Comparison of ENCODE assay signal across 23 mouse cellular contexts in genomic region chr5:92774419-92774818, GRCm38 (mm10).
DNase-seq lines count a peak whose midpoint lies in the region; ATAC-seq and TF ChIP-seq lines count a peak whose summit lies in the region.
"Had no signal": no experiment of that assay in that cellular context is flagged by ENCODE, and none has a peak within 500 bp of the region (broad histone marks: within the 10 kb centered on the region; RNA-seq: fewer than 3 reads in every experiment).

No protein-coding gene starts in this region.

- H3K9me3 ChIP-seq in heart, embryonic 15.5 days (replicated peaks): no peaks in the 10 kb centered on the region
- H3K9me3 ChIP-seq in lung, embryonic 16.5 days (ENCODE audit: control insufficient read depth, low read length): peaks cover 3% of the 10 kb centered on the region; the same call in 1 of the 2 replicates
- H3K9me3 ChIP-seq: embryonic facial prominence, embryonic 15.5 days had no signal

- ATAC-seq in heart, embryonic 15.5 days (replicated peaks; ENCODE audit: insufficient number of reproducible peaks, insufficient read depth, low FRiP score, low read depth): no peak
- no peak for ATAC-seq in lung, embryonic 16.5 days (ENCODE audit: low read depth)
- ATAC-seq: forebrain, embryonic 14.5 days had no signal

- H3K27ac ChIP-seq in heart, adult 2 months: peak overlapping the region; percentile 47; the same call in 1 of the 2 replicates
- peak overlapping the region; percentile 62 for H3K27ac ChIP-seq in heart, embryonic 15.5 days
- H3K27ac ChIP-seq in lung, embryonic 16.5 days (ENCODE audit: low read length): peak overlapping the region; percentile 53
- H3K27ac ChIP-seq: embryonic facial prominence, embryonic 15.5 days; gastrocnemius, adult 2 months; hindbrain, embryonic 12.5 days; liver, embryonic 13.5 days had no signal

- H3K4me3 ChIP-seq in heart, adult 2 months: no peak overlapping the region
- no peak overlapping the region for H3K4me3 ChIP-seq in heart, embryonic 15.5 days
- H3K4me3 ChIP-seq in lung, embryonic 16.5 days (ENCODE audit: low read length): no peak overlapping the region
- H3K4me3 ChIP-seq: embryonic facial prominence, embryonic 15.5 days; gastrocnemius, adult 2 months; hindbrain, embryonic 12.5 days; liver, embryonic 13.5 days had no signal

- H3K4me1 ChIP-seq in heart, adult 2 months (ENCODE audit: control insufficient read depth, insufficient read depth, low read length): 0 out of 2 replicates have a peak, but pooled peaks cover 1% of the 10 kb centered on the region
- H3K4me1 ChIP-seq in heart, embryonic 15.5 days (replicated peaks): peaks cover 19% of the 10 kb centered on the region
- peaks cover 7% of the 10 kb centered on the region for H3K4me1 ChIP-seq in lung, embryonic 16.5 days (replicated peaks; ENCODE audit: control insufficient read depth, insufficient read depth, low read length)
- H3K4me1 ChIP-seq: embryonic facial prominence, embryonic 15.5 days; hindbrain, embryonic 12.5 days; liver, embryonic 13.5 days had no signal

- peak overlapping the region; percentile 7; the same call in 1 of the 2 replicates for H3K4me2 ChIP-seq in heart, embryonic 15.5 days
- no peak overlapping the region for H3K4me2 ChIP-seq in lung, embryonic 16.5 days (ENCODE audit: low read depth, low read length)
- H3K4me2 ChIP-seq: embryonic facial prominence, embryonic 15.5 days; hindbrain, embryonic 12.5 days; liver, embryonic 13.5 days; lung, embryonic 14.5 days; midbrain, embryonic 11.5 days had no signal

- no peak for TF ChIP-seq POLR2A in heart, adult 2 months (IDR thresholded peaks at IDR 0.05; ENCODE audit: insufficient read depth, low read depth, low read length)

- intact Hi-C loops in heart, adult 2 months (cut with DNase I): no loop called here

- no peaks in the 10 kb centered on the region for H3K36me3 ChIP-seq in heart, adult 2 months (ENCODE audit: control insufficient read depth, insufficient read depth, low read length)
- H3K36me3 ChIP-seq in heart, embryonic 15.5 days: no peaks in the 10 kb centered on the region
- H3K36me3 ChIP-seq in lung, embryonic 16.5 days (ENCODE audit: control insufficient read depth, insufficient read depth, low read length): no peaks in the 10 kb centered on the region
- H3K36me3 ChIP-seq: embryonic facial prominence, embryonic 15.5 days; hindbrain, embryonic 12.5 days; liver, embryonic 13.5 days had no signal

- no peaks in the 10 kb centered on the region for H3K27me3 ChIP-seq in heart, adult 2 months (ENCODE audit: control insufficient read depth, insufficient read depth, low read length)
- H3K27me3 ChIP-seq in heart, embryonic 15.5 days: no peaks in the 10 kb centered on the region
- no peaks in the 10 kb centered on the region for H3K27me3 ChIP-seq in lung, embryonic 16.5 days (ENCODE audit: control insufficient read depth, insufficient read depth, low read depth, low read length)
- H3K27me3 ChIP-seq: embryonic facial prominence, embryonic 15.5 days; hindbrain, embryonic 12.5 days; liver, embryonic 13.5 days had no signal

- H3K9ac ChIP-seq in heart, adult 2 months (ENCODE audit: low read depth, low read length): no peak overlapping the region
- H3K9ac ChIP-seq in heart, embryonic 15.5 days: no peak overlapping the region
- H3K9ac ChIP-seq in lung, embryonic 16.5 days (ENCODE audit: low read length): no peak overlapping the region
- H3K9ac ChIP-seq: embryonic facial prominence, embryonic 15.5 days; hindbrain, embryonic 12.5 days; liver, embryonic 13.5 days; lung, embryonic 14.5 days had no signal

- TF ChIP-seq CTCF in heart, adult 2 months (IDR thresholded peaks at IDR 0.05): no peak

- 63% methylated on average over 2 of the region's 2 CpGs for WGBS in heart, adult 2 months
- WGBS in heart, embryonic 15.5 days: 42% methylated on average over 2 of the region's 2 CpGs
- 53% methylated on average over 2 of the region's 2 CpGs for WGBS in lung, embryonic 16.5 days

- H3K79me2 ChIP-seq in heart, adult 2 months (replicated peaks; ENCODE audit: control insufficient read depth, insufficient read depth, low read length): no peaks in the 10 kb centered on the region

- DNase-seq in heart, adult 2 months: no peak
- no peak for DNase-seq in heart, postnatal 4 days
- no peak for DNase-seq in heart, adult 8-10 months (ENCODE audit: low spot score)
- no peak for DNase-seq in lung, postnatal 36 days
- no peak for DNase-seq in thymus, postnatal 0 days (ENCODE audit: low spot score)
- DNase-seq in adrenal gland, adult (ENCODE audit: inconsistent age in 2 of 2, low spot score in 1 of 2): no peak
- DNase-seq: adrenal gland, postnatal 36 days; cerebellum, adult 11 months; cerebellum, adult 9-11 months; gastrocnemius, adult 2 months; kidney, adult 18-20 months; kidney, postnatal 4 days; liver, embryonic 13.5 days; lung, embryonic 14.5 days; spleen, adult 18-20 months; thymus, adult 18-20 months; thymus, postnatal 4 days had no signal

- no peak for TF ChIP-seq EP300 in heart, adult 2 months (IDR thresholded peaks at IDR 0.05; ENCODE audit: insufficient read depth, low read depth, low read length)
